Mouse (Mus musculus) layer of hippocampus, adult 11-12 months (tissue): Measurements from ENCODE around the gene Cd86.

ENCODE experiments used
- DNase-seq: peaks from one replicate; pipeline ENCODE4 v3.0.0; 2022; ENCODE audit warnings: low spot score

Cd86 gene

GRCm38 (mm10) chr16:36598265-36598664 is 67.6 kb downstream of the Cd86 start:
- DNase-seq, result no peak

GRCm38 (mm10) chr16:36596671-36597410 is 69.0 kb downstream of the Cd86 start:
- no peak for DNase-seq

GRCm38 (mm10) chr16:36589898-36590297 is 76.0 kb downstream of the Cd86 start:
- no peak for DNase-seq

- DNase-seq, result no peak
Observed at GRCm38 (mm10) chr16:36587971-36588370, 77.9 kb downstream of the Cd86 start.

GRCm38 (mm10) chr16:36582073-36582472 is 83.8 kb downstream of the Cd86 start:
- no peak for DNase-seq

GRCm38 (mm10) chr16:36571942-36572341 is 93.9 kb downstream of the Cd86 start:
- DNase-seq, result no peak

- no peak for DNase-seq
Observed at GRCm38 (mm10) chr16:36561386-36562338, 104.2 kb downstream of the Cd86 start, which contains the start of gene Casr. Casr (minus strand) TSS chr16:36562141.

- no peak for DNase-seq
Observed at GRCm38 (mm10) chr16:36559573-36559972, 106.3 kb downstream of the Cd86 start.

- DNase-seq, result no peak
Observed at GRCm38 (mm10) chr16:36555672-36556165, 110.2 kb downstream of the Cd86 start.
